Mouse (Mus musculus) liver, embryonic 12.5 days (tissue): ENCODE results near the gene Hs6st2. TPM values are rescaled to one million over a fixed set of nuclear protein-coding genes. Genes with fewer than 3 reads are reported as not detected.

Experiments used
- ATAC-seq: fragments of 200-750 bp; cut with Nextera tagmentation; 2 replicates; pipeline ENCODE4 v1.8.0; 2017; ENCODE audit warnings: moderate number of reproducible peaks, mild to moderate bottlenecking, moderate library complexity
- H3K27ac ChIP-seq: fragments of 300-500 bp; sonication (generic); 2 replicates; pipeline ENCODE4 v1.5.1; 2016; ENCODE audit warnings: mild to moderate bottlenecking
- H3K27me3 ChIP-seq: fragments of 300-500 bp; sonication (generic); replicated peaks from 2 replicates; pipeline ENCODE4 v1.6.1; 2016; ENCODE audit warnings: mild to moderate bottlenecking, moderate library complexity
- H3K36me3 ChIP-seq: fragments of 300-500 bp; sonication (generic); 2 replicates; pipeline ENCODE4 v1.6.1; 2016; ENCODE audit warnings: mild to moderate bottlenecking, moderate library complexity
- H3K4me1 ChIP-seq: fragments of 300-500 bp; sonication (generic); 2 replicates; pipeline ENCODE4 v1.6.1; 2016
- H3K4me2 ChIP-seq: fragments of 300-500 bp; sonication (generic); 2 replicates; pipeline ENCODE4 v1.6.1; 2016; ENCODE audit warnings: mild to moderate bottlenecking, moderate library complexity
- H3K4me3 ChIP-seq: fragments of 300-500 bp; sonication (generic); 2 replicates; pipeline ENCODE4 v1.5.1; 2016; ENCODE audit warnings: mild to moderate bottlenecking, moderate library complexity
- H3K9ac ChIP-seq: fragments of 300-500 bp; sonication (generic); 2 replicates; pipeline ENCODE4 v1.6.1; 2016; ENCODE audit warnings: mild to moderate bottlenecking, moderate library complexity
- H3K9me3 ChIP-seq: fragments of 300-500 bp; sonication (generic); replicated peaks from 2 replicates; pipeline ENCODE4 v1.6.1; 2016; ENCODE audit warnings: mild to moderate bottlenecking, moderate library complexity
- WGBS: fragments of 180-500 bp; shearing (Covaris S2); methylation state at CpG from one replicate; pipeline ENCODE4 v1.1.7; 2016; ENCODE audit not compliant: insufficient replicate concordance; 5-methylcytosine and 5-hydroxymethylcytosine counted together
- polyA plus RNA-seq: library from polyadenylated mRNA; unstranded; fragments of >200 nt; fragmentation: Nextera tagmentation; extraction: Ambion mirVana; gene quantifications from 2 replicates; pipeline ENCODE4 v1.2.1, GENCODE M21; 2016

The Hs6st2 gene
- polyA plus RNA-seq, 1 experiment from 2014 or later, result 2.6 TPM

- no peak for ATAC-seq
- H3K27ac ChIP-seq, result no peak overlapping the region
- WGBS, result 50% methylated on average over 4 of the region's 4 CpGs
These were observed 238.3 kb downstream of the Hs6st2 start for GRCm38 (mm10) chrX:51443366-51443765.

DNA sequence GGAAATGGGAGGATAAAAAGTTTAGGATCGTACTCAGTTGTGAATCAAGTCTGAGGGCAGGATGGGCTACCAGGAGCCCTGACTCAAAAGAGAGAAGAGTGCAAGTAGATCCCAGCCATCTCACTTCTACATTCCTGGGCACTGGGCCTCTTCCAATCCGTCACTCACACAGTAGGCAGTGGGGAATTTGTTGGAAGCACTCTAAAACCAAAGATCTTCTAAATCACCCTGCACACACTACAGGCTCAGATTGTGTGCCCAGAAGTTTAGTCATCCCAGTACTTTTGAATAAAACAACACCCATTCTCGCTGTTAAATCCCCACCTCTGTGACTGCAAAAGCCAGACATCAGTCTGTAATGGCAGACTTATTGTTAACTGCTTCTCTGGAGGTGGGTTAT, 249.9 kb downstream of the Hs6st2 start:
- Histone ChIP-seq H3K4me2 (no peak overlapping the region), H3K4me3 (no peak overlapping the region), H3K27me3 (no peaks in the 10 kb centered on the region), H3K9me3 (no peaks in the 10 kb centered on the region), H3K9ac (no peak overlapping the region), H3K27ac (no peak overlapping the region), H3K4me1 (no peaks in the 10 kb centered on the region), H3K36me3 (no peaks in the 10 kb centered on the region)
- WGBS, result 54% methylated on average over 3 of the region's 3 CpGs
- no peak for ATAC-seq

More at GRCm38 (mm10) chrX:51443366-51443765, 238.3 kb downstream of the Hs6st2 start:
- no peaks in the 10 kb centered on the region for H3K9me3 ChIP-seq
- no peak overlapping the region for H3K9ac ChIP-seq
- no peaks in the 10 kb centered on the region for H3K36me3 ChIP-seq
- H3K4me3 ChIP-seq, result no peak overlapping the region
- no peaks in the 10 kb centered on the region for H3K4me1 ChIP-seq
- H3K27me3 ChIP-seq, result no peaks in the 10 kb centered on the region
- no peak overlapping the region for H3K4me2 ChIP-seq

DNA sequence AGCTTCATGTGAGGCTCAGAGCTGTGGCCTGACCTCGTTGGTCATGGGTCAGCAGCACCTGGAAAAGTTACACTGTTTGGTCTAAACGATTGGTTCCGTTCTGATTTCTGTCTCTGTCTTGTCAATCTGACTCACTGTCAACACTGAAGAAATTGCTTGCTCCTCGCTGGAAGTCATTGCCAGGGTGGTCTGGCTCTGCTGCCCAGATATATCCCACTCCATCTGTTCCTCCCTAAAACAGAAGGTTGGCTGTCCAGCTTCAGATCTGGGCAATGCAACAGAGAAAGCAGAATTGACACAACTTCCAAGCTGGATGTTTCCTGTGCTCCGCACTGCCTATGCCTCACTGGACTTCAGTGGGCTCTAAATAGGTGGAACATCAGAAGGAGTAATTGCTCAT, 256.6 kb downstream of the Hs6st2 start:
- no peak for ATAC-seq

GRCm38 (mm10) chrX:51410289-51410688, 271.4 kb downstream of the Hs6st2 start:
- no peak overlapping the region for H3K27ac ChIP-seq
- no peaks in the 10 kb centered on the region for H3K9me3 ChIP-seq
- H3K4me3 ChIP-seq, result no peak overlapping the region
- H3K9ac ChIP-seq, result no peak overlapping the region
- H3K27me3 ChIP-seq, result 0 out of 2 replicates have a peak, but pooled peaks cover 6% of the 10 kb centered on the region
- no peak overlapping the region for H3K4me2 ChIP-seq
- no peak for ATAC-seq
- H3K36me3 ChIP-seq, result no peaks in the 10 kb centered on the region
- H3K4me1 ChIP-seq, result no peaks in the 10 kb centered on the region
- 58% methylated on average over 2 of the region's 2 CpGs for WGBS

More for the DNA sequence above, 256.6 kb downstream of the Hs6st2 start:
- Histone ChIP-seq H3K4me3 (no peak overlapping the region), H3K9ac (no peak overlapping the region), H3K4me1 (no peaks in the 10 kb centered on the region), H3K9me3 (no peaks in the 10 kb centered on the region), H3K27me3 (no peaks in the 10 kb centered on the region), H3K4me2 (no peak overlapping the region), H3K27ac (no peak overlapping the region), H3K36me3 (no peaks in the 10 kb centered on the region)
- WGBS, result 65% methylated on average over 5 of the region's 5 CpGs

DNA sequence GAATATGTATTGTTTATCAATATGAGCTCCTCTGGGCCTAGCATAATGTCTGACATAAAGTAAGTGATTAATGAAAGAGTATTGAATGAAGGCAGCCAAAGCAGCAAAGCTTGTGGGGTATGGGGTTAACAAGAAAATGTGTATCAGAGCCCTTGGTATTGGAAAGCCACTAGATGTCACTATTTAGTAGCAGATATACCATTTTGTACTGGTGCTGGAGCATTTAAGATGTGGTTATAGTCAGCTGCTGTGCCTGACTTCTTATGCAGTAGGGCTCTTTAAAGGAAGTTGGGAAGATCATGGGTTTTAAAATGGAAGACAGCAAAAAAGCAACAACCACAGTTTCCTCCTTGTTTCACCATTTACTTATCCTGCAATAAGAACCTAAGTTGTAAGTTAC, 284.2 kb downstream of the Hs6st2 start:
- ATAC-seq, result no peak
- Histone ChIP-seq H3K9ac (no peak overlapping the region), H3K27me3 (no peaks in the 10 kb centered on the region), H3K4me3 (no peak overlapping the region), H3K4me2 (no peak overlapping the region), H3K4me1 (no peaks in the 10 kb centered on the region), H3K27ac (no peak overlapping the region), H3K36me3 (no peaks in the 10 kb centered on the region), H3K9me3 (no peaks in the 10 kb centered on the region)

DNA sequence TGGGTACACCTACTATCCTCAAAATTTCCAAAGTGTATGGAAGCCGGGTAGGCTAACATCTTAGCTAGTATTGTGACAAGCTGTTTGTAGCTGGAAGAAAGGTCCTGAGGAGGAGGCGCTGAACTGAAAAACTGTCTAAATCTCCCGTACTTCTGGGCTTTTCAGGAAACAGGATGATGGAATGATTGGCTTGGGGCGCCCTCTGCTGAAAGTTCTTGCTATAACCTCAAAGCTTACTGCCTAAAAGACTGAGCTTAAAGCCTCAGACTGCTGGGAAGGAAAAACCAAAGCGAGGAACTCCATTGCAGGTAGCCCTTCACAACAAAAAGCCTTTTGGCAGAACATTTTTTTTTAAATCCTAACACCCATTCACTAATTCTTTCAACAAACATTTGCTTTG, 307.0 kb downstream of the Hs6st2 start:
- Histone ChIP-seq H3K4me2 (no peak overlapping the region), H3K9ac (no peak overlapping the region), H3K9me3 (no peaks in the 10 kb centered on the region), H3K27ac (no peak overlapping the region), H3K4me1 (no peaks in the 10 kb centered on the region), H3K4me3 (no peak overlapping the region), H3K36me3 (no peaks in the 10 kb centered on the region), H3K27me3 (no peaks in the 10 kb centered on the region)
- no peak for ATAC-seq
- 13% methylated on average over 5 of the region's 5 CpGs for WGBS

DNA sequence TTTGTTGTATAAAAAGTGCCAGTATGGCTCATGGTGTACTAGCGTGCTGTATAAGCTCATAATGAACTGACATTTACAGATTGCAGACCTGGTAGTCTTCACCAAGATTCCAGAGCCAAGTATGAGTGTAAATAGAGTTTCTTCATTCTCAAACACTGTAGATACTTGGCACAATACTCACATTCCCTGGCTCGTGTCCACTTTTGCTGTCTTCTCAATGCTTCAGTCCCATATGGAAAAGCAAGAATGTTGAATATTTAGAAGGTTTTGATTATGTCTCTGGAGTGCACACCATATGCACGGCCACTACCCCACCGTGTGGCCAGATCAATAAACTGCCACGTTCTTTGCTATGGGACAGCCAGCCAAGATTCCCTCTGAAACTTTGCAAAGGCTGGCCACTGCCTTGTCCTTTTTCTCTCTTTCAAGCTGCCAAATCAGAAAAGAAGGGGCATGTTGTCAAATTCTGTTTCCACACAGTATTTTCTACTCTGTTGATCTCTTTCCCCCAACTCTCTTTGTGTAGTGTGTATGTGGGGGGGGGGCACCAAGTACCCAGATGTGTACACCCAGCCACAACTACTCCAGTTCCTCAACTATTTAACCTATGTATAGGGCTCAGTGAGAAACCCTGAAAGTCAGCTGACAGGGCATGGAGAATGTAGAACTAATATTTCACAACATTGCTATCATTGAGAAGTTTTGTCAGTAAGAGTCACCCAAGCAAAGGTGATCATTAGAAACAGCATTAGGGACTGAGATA, 309.0 kb downstream of the Hs6st2 start:
- H3K4me3 ChIP-seq, result no peak overlapping the region

DNA sequence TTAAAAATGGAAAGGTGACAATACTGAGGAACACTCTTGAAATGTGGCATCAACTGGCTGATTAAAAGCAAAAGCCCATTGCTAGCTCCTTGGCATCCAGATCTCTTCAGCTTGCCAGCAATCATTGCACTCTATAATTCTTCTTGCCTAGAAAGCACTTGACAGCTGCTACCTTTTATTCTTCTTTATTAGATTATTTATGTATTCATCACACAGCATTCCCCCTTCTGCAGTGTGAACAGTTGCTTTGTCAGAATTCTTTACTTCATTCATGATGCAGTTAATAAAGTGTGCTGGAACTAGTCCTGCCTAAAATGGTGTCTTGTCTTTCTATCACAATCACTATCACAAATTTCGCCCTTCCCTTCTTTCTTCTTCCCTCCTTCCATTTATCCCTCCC, 332.0 kb downstream of the Hs6st2 start:
- no peak overlapping the region for H3K27ac ChIP-seq
- 47% methylated on average over 1 of the region's 1 CpGs for WGBS
- no peak overlapping the region for H3K4me3 ChIP-seq
- no peaks in the 10 kb centered on the region for H3K27me3 ChIP-seq
- H3K9me3 ChIP-seq, result no peaks in the 10 kb centered on the region
- no peak for ATAC-seq
- H3K36me3 ChIP-seq, result no peaks in the 10 kb centered on the region
- no peak overlapping the region for H3K9ac ChIP-seq
- no peak overlapping the region for H3K4me2 ChIP-seq
- no peaks in the 10 kb centered on the region for H3K4me1 ChIP-seq

More for the DNA sequence above, 309.0 kb downstream of the Hs6st2 start:
- Histone ChIP-seq H3K27ac (no peak overlapping the region), H3K9me3 (no peaks in the 10 kb centered on the region), H3K9ac (no peak overlapping the region), H3K4me1 (no peaks in the 10 kb centered on the region), H3K36me3 (no peaks in the 10 kb centered on the region), H3K4me2 (no peak overlapping the region), H3K27me3 (no peaks in the 10 kb centered on the region)
- no peak for ATAC-seq
- WGBS, result 31% methylated on average over 5 of the region's 5 CpGs

DNA sequence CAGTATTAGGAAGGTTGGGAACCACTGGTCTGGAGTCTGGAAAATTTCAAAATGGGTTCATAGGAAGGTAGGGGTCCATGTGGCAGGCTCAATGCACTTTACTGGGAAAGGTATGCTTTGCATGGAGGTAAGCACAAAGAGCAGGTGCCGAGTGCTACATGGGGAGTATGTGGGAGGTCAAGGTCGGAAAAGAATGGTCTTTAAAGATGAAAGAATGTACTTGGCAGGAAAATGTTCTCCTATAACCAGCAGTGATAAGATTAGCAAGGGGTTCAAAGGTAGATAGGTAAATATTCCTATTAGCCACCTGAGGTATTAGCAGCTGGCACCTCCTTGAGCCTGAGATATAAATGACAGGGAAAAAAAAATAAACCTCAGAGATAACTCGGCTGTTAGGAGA, 338.1 kb downstream of the Hs6st2 start:
- H3K27me3 ChIP-seq, result no peaks in the 10 kb centered on the region; the same call in 1 of the 2 replicates
- no peaks in the 10 kb centered on the region for H3K36me3 ChIP-seq
- no peak overlapping the region for H3K4me2 ChIP-seq
- no peak overlapping the region for H3K27ac ChIP-seq
- no peak for ATAC-seq
- no peak overlapping the region for H3K9ac ChIP-seq
- H3K9me3 ChIP-seq, result no peaks in the 10 kb centered on the region
- H3K4me3 ChIP-seq, result no peak overlapping the region
- 49% methylated on average over 3 of the region's 3 CpGs for WGBS
- no peaks in the 10 kb centered on the region for H3K4me1 ChIP-seq

Other genes starting within 250 kb of the Hs6st2 start
- not detected in 2 replicates for gene Usp26, start 119.4 kb upstream of the Hs6st2 start, polyA plus RNA-seq